Mouse (Mus musculus) left cerebral cortex, adult 2 months (tissue): ENCODE results near the gene Rnf2. TPM values are rescaled to one million over a fixed set of nuclear protein-coding genes. Genes with fewer than 3 reads are reported as not detected.
A peak's percentile ranks its signal among the peaks of the same experiment; 100 is the strongest.

ENCODE experiments used
- DNase-seq, 2 experiments: peaks; one replicate each; pipeline ENCODE4 v3.0.0; 2021 to 2022; ENCODE audit warnings: low spot score in 2 of 2, mixed read lengths in 1 of 2; ENCODE audit errors: extremely low spot score in 1 of 2
- H3K27ac ChIP-seq: fragments of 200-600 bp; 2 replicates; pipeline ENCODE4 v1.8.1; 2022
- H3K4me3 ChIP-seq: fragments of 200-600 bp; 2 replicates; pipeline ENCODE4 v1.8.1; 2022
- CTCF ChIP-seq: fragments of 200-600 bp; IDR thresholded peaks from 2 replicates; pipeline ENCODE4 v1.8.1; 2022; ENCODE audit warnings: antibody characterized with exemption, mild to moderate bottlenecking, moderate library complexity
- intact Hi-C: fragments of 180-260 bp; cut with DNase I; formaldehyde crosslinking; loops from one replicate; pipeline ENCODE4 v1.15.1; 2025
- microRNA-seq, 2 experiments: library from miRNA; unstranded; fragments of <30 nt; microRNA quantifications; one replicate each; pipeline ENCODE4 v1.2.0; 2021
- total RNA-seq, 2 experiments: library from RNA; stranded (reverse); gene quantifications; 2 replicates each; pipeline ENCODE4 v1.2.3; 2021

Gene Rnf2
- total RNA-seq, 2 experiments from 2014 or later, result 28.3 to 31.2 TPM

DNA sequence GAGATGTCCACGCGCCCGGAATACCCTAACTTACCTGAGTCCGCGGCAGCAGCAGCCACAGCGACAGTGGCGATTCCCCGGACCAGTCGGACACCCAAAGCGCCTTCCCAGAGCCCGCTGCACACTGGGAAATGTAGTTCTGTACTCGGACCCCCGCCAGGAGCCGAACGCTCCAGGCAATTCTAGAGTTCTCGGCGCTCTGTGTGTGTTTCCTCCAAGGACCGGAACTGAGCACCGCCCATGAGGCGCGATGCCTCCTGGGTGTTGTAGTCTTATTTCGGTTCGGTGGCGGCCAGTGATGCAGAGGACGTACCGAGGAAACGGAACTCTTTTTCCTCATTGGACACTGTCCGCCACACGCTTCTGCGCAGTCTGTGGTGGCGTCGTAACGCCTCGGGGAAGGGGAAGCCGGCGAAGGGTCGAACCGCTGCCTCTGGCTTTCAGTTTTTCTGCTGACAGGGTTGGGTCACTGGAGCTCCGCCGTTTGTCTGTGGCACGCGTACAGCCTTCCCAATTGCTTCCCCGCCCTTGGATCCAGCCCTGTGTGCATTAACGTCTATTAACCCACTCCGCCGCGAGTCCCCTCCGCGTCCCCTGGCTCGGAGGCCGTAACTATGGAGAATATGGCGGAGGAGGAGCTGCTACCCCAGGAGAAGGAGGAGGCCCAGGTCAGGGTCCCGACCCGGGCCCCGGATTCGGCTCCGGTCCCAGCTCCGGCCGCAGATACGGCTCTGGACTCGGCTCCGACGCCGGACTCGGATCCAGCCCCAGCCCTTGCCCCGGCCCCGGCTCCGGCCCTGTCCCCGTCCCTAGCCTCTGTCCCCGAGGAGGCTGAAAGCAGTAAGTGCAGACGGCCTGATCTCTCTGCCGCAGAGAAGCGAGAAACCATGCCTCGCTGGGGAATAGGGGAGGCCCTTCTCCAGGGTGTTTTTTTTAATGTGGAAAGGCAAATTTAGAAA is 72.2 kb downstream of the Rnf2 start, which contains the start of the genes Swt1 and Trmt1l:
TSS of gene Swt1 (minus strand) at position 193 of the 959 bp plus-strand sequence.
TSS of gene Trmt1l (plus strand) at position 280 of the 959 bp plus-strand sequence.
- no peak; the same call in 1 of the 2 replicates for TF ChIP-seq CTCF
- peak; percentile 97 to 98 for DNase-seq
- intact Hi-C loops, result loop anchor here (5.0 kb wide), 1 partner anchor 1036 kb away; the partner anchor contains the start of genes Odr4 and Tpr
- H3K27ac ChIP-seq, result peak within 1 kb of the TSS; percentile 98
- H3K4me3 ChIP-seq, result peak within 1 kb of the TSS; percentile 81

DNA sequence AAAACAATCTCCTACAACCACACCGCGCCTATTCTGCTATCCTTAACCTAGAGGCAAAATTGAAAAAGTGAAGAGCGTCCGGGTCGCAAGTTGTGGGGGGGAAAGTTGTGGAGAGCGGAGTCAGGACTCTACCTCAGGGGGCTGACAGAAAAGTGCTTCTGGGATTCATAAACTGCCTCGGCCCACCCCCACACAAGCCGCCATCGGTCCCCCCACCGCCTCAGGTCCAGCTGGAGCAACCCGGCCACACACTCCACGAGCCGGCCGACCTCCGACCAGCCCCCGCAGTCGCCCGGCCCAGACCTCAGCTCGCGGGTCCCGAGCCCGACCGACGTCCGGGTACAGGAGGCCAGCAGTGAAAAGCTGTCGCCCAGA is 72.9 kb downstream of the Rnf2 start:
- Histone ChIP-seq H3K4me3 (peak overlapping the region; percentile 81), H3K27ac (peak overlapping the region; percentile 88)
- intact Hi-C loops, result loop anchor here (5.0 kb wide), 1 partner anchor 1036 kb away; the partner anchor contains the start of genes Odr4 and Tpr
- no peak for TF ChIP-seq CTCF
- no peak for DNase-seq

DNA sequence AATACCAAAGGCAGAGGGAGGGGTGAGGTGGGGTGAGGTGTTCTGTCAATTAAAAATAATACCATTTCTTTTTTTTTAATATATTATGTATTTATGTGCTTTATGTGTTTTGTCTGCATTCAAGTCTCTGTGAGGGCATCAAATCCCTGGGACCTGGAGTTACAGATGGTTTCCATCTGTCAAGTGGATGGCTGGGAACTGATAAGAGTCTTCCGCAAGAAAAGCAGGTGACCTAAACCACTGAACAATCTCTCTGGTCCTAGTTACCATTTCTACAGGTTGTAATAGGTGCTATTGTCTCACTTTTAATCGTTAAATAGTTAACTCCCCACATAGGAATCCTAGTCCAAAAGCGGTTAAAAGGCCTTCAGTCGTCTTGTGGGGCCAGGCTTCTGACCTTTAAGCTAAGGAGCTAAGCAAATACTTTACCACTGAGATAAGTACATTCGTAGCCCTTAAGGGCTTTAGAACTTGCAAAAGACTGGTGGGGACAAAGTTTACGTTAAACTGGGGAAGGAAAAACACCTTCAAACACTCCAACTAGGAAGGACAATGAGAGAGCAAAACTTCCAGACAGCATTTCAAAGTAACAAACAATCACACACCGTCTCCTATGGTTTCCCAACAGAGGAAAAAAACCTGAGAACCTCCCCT is 73.7 kb downstream of the Rnf2 start:
- peak overlapping the region; percentile 81 for H3K4me3 ChIP-seq
- TF ChIP-seq CTCF, result no peak
- intact Hi-C loops, result loop anchor here (5.0 kb wide), 1 partner anchor 1035 kb away; the partner anchor contains the start of genes Odr4 and Tpr
- H3K27ac ChIP-seq, result no peak overlapping the region
- DNase-seq, result no peak

DNA sequence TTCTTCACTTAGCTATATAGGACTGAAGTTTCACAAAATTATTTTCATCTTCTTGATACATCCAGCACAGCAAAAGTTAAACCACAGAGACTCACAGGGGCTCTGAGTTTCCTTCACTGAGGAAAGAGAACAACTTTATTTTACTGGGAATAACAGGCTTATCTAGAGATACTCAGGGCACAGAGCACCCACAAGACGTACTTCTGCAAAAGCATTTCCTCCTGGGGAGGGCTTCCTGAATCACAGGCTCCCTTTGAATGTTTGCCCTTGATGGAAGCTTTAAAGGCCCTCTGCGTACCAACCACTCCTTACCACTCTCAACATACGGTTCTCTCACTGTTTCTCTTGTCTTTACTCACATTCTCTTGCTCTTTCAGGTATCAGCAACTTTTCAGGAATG is 78.6 kb downstream of the Rnf2 start:
- no peak for TF ChIP-seq CTCF
- no peak for DNase-seq
- H3K27ac ChIP-seq, result no peak overlapping the region
- intact Hi-C loops, result no loop called here
- no peak overlapping the region for H3K4me3 ChIP-seq

DNA sequence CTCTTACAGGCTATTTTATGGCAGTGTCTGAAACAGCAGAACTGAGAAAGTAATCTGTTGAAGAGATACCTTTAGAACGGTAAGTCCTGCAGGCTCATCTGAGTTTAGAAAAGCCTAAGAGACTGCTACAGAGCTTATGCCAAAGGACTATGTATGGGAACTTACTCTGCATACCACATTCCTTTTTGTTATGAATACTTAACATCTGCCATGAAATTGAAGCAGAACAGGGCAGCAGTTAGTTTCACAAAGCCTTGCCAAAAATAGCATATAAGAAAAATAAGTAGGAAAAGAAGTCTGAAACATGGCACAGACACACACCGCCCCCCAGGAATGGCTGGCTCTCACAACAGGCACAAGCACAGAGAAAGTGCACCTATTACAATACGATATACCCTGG is 90.9 kb downstream of the Rnf2 start:
- intact Hi-C loops, result no loop called here
- DNase-seq, result no peak
- no peak overlapping the region for H3K4me3 ChIP-seq
- TF ChIP-seq CTCF, result no peak
- H3K27ac ChIP-seq, result no peak overlapping the region

Small RNA genes lying within 50 kb of the gene (microRNA-seq; reads per million reads assigned to microRNA genes)
- gene Mir7682, result 0.72 to 1.5 reads per million in 2 experiments

Other genes starting within 250 kb of the Rnf2 start
- 100 to 1,000 TPM; 126 to 131 TPM for gene Ivns1abp, start 156.5 kb downstream of the Rnf2 start, total RNA-seq
- gene Swt1, start 72.5 kb downstream of the Rnf2 start, total RNA-seq, result 10 to 100 TPM; 13.4 to 16.2 TPM
- 10 to 100 TPM; 26.7 to 28.7 TPM for gene Trmt1l, start 72.4 kb downstream of the Rnf2 start, total RNA-seq
- 1 to 10 TPM; 1.4 to 2.1 TPM for gene Fam129a, start 70.2 kb upstream of the Rnf2 start, total RNA-seq